Mouse (Mus musculus) CH12.LX (cell line): ENCODE data around the gene Zfp36. TPM values are rescaled to one million over a fixed set of nuclear protein-coding genes. Genes with fewer than 3 reads are reported as not detected.

ENCODE experiments used
- DNase-seq: peaks from one replicate; pipeline ENCODE4 v3.0.0-alpha.2; 2013; ENCODE audit errors: extremely low read depth
- H3K27ac ChIP-seq: 2 replicates; pipeline ENCODE4 v1.5.1; 2012; ENCODE audit warnings: low read depth, mild to moderate bottlenecking, control low read depth, moderate library complexity; ENCODE audit not compliant: insufficient read depth
- H3K27me3 ChIP-seq: replicated peaks from 2 replicates; pipeline ENCODE3; 2012; ENCODE audit warnings: inconsistent platforms
- H3K36me3 ChIP-seq, 2 experiments: replicated peaks in 1 of 2; 2 replicates each; pipeline versions ENCODE3 to v1.6.1; 2012; ENCODE audit warnings: inconsistent platforms in 1 of 2, low read length in 1 of 2, mild to moderate bottlenecking in 1 of 2, mixed read lengths in 1 of 2, moderate library complexity in 1 of 2; ENCODE audit not compliant: control insufficient read depth in 1 of 2, insufficient read depth in 1 of 2
- H3K4me1 ChIP-seq, 2 experiments: 2 replicates each; pipeline ENCODE4 v1.6.1; 2012; ENCODE audit warnings: inconsistent platforms in 1 of 2, moderate library complexity in 1 of 2; ENCODE audit not compliant: insufficient read depth in 2 of 2, control insufficient read depth in 1 of 2
- H3K4me2 ChIP-seq: 2 replicates; pipeline ENCODE4 v1.6.1; 2012; ENCODE audit warnings: low read depth, mild to moderate bottlenecking, control low read depth; ENCODE audit not compliant: poor library complexity, insufficient read depth, severe bottlenecking
- H3K4me3 ChIP-seq, 3 experiments: fragments of 150-350 bp in 1 of 3; sonication (generic) in 1 of 3; replicated peaks in 1 of 3; 2 replicates each; pipeline versions ENCODE3 to v1.5.1; 2011 to 2012; ENCODE audit warnings: low read depth in 2 of 3, low read length in 2 of 3, mild to moderate bottlenecking in 2 of 3, moderate library complexity in 2 of 3, control low read depth in 1 of 3, improper control_type of control experiment in 1 of 3, inconsistent platforms in 1 of 3, mixed read lengths in 1 of 3; ENCODE audit not compliant: poor library complexity in 1 of 3
- H3K79me2 ChIP-seq: replicated peaks from 2 replicates; pipeline ENCODE4 v1.6.1; 2012; ENCODE audit warnings: mild to moderate bottlenecking, moderate library complexity; ENCODE audit not compliant: control insufficient read depth, poor library complexity, insufficient read depth, severe bottlenecking; ENCODE audit errors: extremely low read depth
- H3K9ac ChIP-seq: 2 replicates; pipeline ENCODE4 v1.6.1; 2012; ENCODE audit warnings: low read depth, mild to moderate bottlenecking, control low read depth, moderate library complexity; ENCODE audit not compliant: insufficient read depth
- H3K9me3 ChIP-seq: replicated peaks from 2 replicates; pipeline ENCODE3; 2012; ENCODE audit warnings: low read length, inconsistent platforms, mixed read lengths
- BHLHE40 ChIP-seq: IDR thresholded peaks from 2 replicates; pipeline ENCODE4 v1.6.1; 2011; ENCODE audit warnings: mild to moderate bottlenecking, low read depth, low read length, improper control_type of control experiment
- CHD2 ChIP-seq: IDR thresholded peaks from 2 replicates; pipeline ENCODE4 v1.6.1; 2011; ENCODE audit warnings: low read length, improper control_type of control experiment
- ELF1 ChIP-seq: IDR thresholded peaks from 2 replicates; pipeline ENCODE4 v1.6.1; 2014; ENCODE audit warnings: low read depth, mild to moderate bottlenecking, inconsistent platforms, low read length, improper control_type of control experiment
- IRF4 ChIP-seq: IDR thresholded peaks from 2 replicates; pipeline ENCODE4 v1.6.1; 2014; ENCODE audit warnings: low read depth, mild to moderate bottlenecking, inconsistent platforms, low read length, improper control_type of control experiment
- MAZ ChIP-seq: IDR thresholded peaks from 2 replicates; pipeline ENCODE4 v1.6.1; 2012; ENCODE audit warnings: low read depth, mild to moderate bottlenecking, inconsistent platforms, low read length, improper control_type of control experiment, moderate library complexity
- MEF2A ChIP-seq: IDR thresholded peaks from 2 replicates; pipeline ENCODE4 v1.6.1; 2014; ENCODE audit warnings: low read depth, mild to moderate bottlenecking, inconsistent platforms, low read length, improper control_type of control experiment, borderline replicate concordance
- PAX5 ChIP-seq: IDR thresholded peaks from 2 replicates; pipeline ENCODE4 v1.6.1; 2012; ENCODE audit warnings: low read length, inconsistent platforms, mixed read lengths
- POLR2A ChIP-seq: IDR thresholded peaks from 2 replicates; pipeline ENCODE4 v1.6.1; 2011; ENCODE audit warnings: low read depth, mild to moderate bottlenecking, improper control_type of control experiment, low read length
- SIN3A ChIP-seq: IDR thresholded peaks from 2 replicates; pipeline ENCODE4 v1.6.1; 2012; ENCODE audit warnings: low read length, improper control_type of control experiment, inconsistent platforms
- SMC3 ChIP-seq: IDR thresholded peaks from 2 replicates; pipeline ENCODE4 v1.6.1; 2011; ENCODE audit warnings: low read depth, low read length, improper control_type of control experiment
- TCF12 ChIP-seq: IDR thresholded peaks from 2 replicates; pipeline ENCODE4 v1.6.1; 2014; ENCODE audit warnings: low read depth, mild to moderate bottlenecking, inconsistent platforms, low read length, improper control_type of control experiment
- ZKSCAN1 ChIP-seq: IDR thresholded peaks from 2 replicates; pipeline ENCODE4 v1.6.1; 2012; ENCODE audit warnings: low read depth, inconsistent platforms, low read length, improper control_type of control experiment, borderline replicate concordance
- ZMIZ1 ChIP-seq: IDR thresholded peaks from 2 replicates; pipeline ENCODE4 v1.6.1; 2012; ENCODE audit warnings: low read depth, mild to moderate bottlenecking, inconsistent platforms, low read length, improper control_type of control experiment
- ZNF384 ChIP-seq: IDR thresholded peaks from 2 replicates; pipeline ENCODE4 v1.6.1; 2012; ENCODE audit warnings: low read depth, low read length, improper control_type of control experiment, inconsistent platforms
- dilution Hi-C: fragments of 300-500 bp; cut with MboI; formaldehyde crosslinking; loops from 2 replicates; pipeline ENCODE4 v1.14.3; 2020; ENCODE audit warnings: low sequenced_read_pairs; ENCODE audit not compliant: extremely low pct_unique_long_range_greater_than_20kb, extremely low pct_ligation_motif_present
- in situ Hi-C: fragments of 300-500 bp; cut with MboI; formaldehyde crosslinking; loops from 3 replicates; pipeline ENCODE4 v1.14.3; 2019; ENCODE audit warnings: low sequenced_read_pairs, low pct_ligation_motif_present, low pct_unique_long_range_greater_than_20kb, mixed read lengths
- polyA plus RNA-seq: library from polyadenylated mRNA; unstranded; fragments of >175 nt; gene quantifications from 2 replicates; pipeline ENCODE4 v1.2.1, GENCODE M21; 2012; ENCODE audit warnings: low read depth; ENCODE audit not compliant: insufficient read length
- total RNA-seq, 2 experiments: library from RNA; depleted of rRNA; stranded (reverse); fragments of 300-350 nt in 1 of 2; fragments of >200 nt in 1 of 2; gene quantifications; 2 replicates each; pipeline ENCODE4 v1.2.3; 2012 to 2014

Zfp36 gene
- total and polyA plus RNA-seq, 3 experiments = 1.9 to 9.9 (median 2.8) TPM

DNA sequence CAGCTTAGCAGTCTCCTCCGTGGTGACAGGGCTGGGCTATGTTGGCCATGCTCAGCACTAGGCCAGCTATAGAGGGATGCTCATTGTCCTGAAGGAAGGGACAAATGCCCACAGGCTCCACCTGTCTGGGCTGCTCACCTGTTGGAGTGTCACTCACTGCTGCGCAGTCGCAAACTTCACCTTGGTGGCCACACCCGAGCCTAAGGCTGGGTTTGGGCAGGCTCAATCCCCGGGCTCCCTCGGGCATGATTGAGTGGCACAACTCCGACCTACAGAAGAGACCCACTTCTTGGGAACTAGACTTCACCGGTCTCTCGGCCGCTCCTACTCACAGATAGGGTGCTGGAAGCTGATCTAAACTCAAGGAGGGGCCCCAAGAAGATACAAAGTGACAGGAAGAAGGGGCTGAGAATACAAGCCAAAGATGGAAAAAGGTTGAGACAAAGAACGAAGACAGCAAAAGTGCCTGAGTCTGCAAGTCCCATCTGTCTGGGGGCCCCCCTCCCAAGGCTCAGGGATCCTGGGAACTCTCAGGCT lies 9.0 kb downstream of the Zfp36 start:
- Histone ChIP-seq H3K27ac (no peak overlapping the region), H3K36me3 (peaks cover 0 to 33% of the 10 kb centered on the region in 2 experiments)

DNA sequence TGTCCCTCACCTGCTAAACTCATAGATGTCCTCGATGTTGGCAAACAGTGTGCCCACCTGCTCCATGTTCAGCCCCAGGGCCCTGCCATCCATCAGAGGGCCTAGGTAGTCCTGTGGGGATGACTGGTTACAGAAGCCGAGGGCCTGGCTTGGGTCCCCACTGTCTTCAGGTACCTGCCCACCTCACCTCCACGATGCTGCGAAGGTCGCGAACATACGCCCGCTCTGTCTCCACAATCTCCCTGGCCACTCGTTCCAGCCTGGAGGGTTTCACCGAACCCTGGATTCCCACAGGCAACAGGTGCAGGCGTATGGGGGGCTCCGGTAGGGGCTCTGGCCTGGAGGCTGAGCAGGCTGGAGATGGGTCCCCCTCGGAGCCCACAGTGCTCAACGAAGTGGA lies 10.0 kb downstream of the Zfp36 start:
- peaks cover 7 to 27% of the 10 kb centered on the region in 2 experiments for H3K4me1 ChIP-seq
- H3K9me3 ChIP-seq = no peaks in the 10 kb centered on the region
- peaks cover 0 to 33% of the 10 kb centered on the region in 2 experiments for H3K36me3 ChIP-seq
- H3K79me2 ChIP-seq = no peaks in the 10 kb centered on the region
- no peak overlapping the region for H3K27ac ChIP-seq
- H3K9ac ChIP-seq = no peak overlapping the region
- H3K4me3 ChIP-seq = no peak overlapping the region
- TF ChIP-seq BHLHE40 (no peak), MAZ (no peak), ELF1 (no peak), MEF2A (no peak), PAX5 (no peak), IRF4 (no peak)
- H3K4me2 ChIP-seq = no peak overlapping the region
- dilution Hi-C loops = no loop called here
- no peaks in the 10 kb centered on the region for H3K27me3 ChIP-seq
- in situ Hi-C loops = no loop called here
- DNase-seq = no peak

More for the DNA sequence above, 9.0 kb downstream of the Zfp36 start:
- Histone ChIP-seq H3K9me3 (no peaks in the 10 kb centered on the region), H3K4me1 (peaks cover 5 to 26% of the 10 kb centered on the region in 2 experiments), H3K9ac (peak overlapping the region; percentile 83; the same call in 1 of the 2 replicates)
- dilution Hi-C loops = no loop called here
- DNase-seq = no peak
- TF ChIP-seq POLR2A (no peak), ZKSCAN1 (no peak), MAZ (peak; percentile 52; the same call in 1 of the 2 replicates), MEF2A (peak; percentile 51; the same call in 1 of the 2 replicates), SIN3A (peak; percentile 21; the same call in 1 of the 2 replicates), TCF12 (0 out of 2 replicates have a peak, but pooled peaks have one; percentile 19)
- TF ChIP-seq, all 38 proteins: peak for 4
- H3K27me3 ChIP-seq = no peaks in the 10 kb centered on the region
- in situ Hi-C loops = no loop called here
- peak overlapping the region; percentile 86 for H3K4me2 ChIP-seq
- H3K4me3 ChIP-seq = peak overlapping the region; percentile 46 to 70 (median 70)
- H3K79me2 ChIP-seq = no peaks in the 10 kb centered on the region

DNA sequence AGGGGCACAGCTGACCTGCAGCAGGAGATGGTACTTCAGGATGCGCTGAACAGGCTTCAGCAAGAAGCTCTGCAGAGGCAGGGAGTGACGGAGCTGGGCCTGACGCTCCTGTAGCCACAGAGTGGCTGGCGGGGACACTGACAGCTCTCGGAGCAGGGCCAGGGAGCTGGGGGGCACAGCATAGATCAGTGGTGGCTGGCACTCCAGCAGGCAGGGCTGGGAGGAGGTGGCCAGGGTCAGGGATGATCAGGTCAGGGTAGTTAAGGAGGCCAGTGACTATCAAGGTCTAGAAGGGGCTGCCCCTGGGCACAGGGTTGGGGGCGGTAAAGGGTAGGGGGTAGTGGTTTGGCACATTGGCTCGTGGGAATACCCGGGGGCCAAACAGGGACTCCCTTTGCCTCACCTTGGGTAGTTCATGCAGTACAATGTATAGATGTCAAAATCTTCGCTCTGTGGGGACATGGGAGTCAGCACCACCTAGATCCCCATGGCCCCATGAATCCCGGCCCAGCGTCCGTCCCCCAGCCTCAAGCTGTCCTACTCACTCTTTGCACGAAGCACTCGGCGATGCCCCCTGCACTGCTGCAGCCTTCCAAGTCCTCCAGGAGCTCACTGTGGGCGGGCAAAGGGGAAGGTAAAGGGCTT lies 11.7 kb downstream of the Zfp36 start:
- in situ Hi-C loops = no loop called here
- no peak overlapping the region for H3K9ac ChIP-seq
- no peak overlapping the region for H3K4me2 ChIP-seq
- H3K4me3 ChIP-seq = no peak overlapping the region
- peaks cover 0 to 44% of the 10 kb centered on the region in 2 experiments for H3K36me3 ChIP-seq
- no peak for DNase-seq
- TF ChIP-seq CHD2 = no peak
- TF ChIP-seq ZKSCAN1 = no peak
- TF ChIP-seq ZMIZ1 = no peak
- no peak for TF ChIP-seq SMC3
- no peak for TF ChIP-seq ZNF384
- no peaks in the 10 kb centered on the region for H3K79me2 ChIP-seq
- dilution Hi-C loops = no loop called here
- no peak overlapping the region for H3K27ac ChIP-seq
- no peaks in the 10 kb centered on the region for H3K27me3 ChIP-seq
- peaks cover 7 to 15% of the 10 kb centered on the region in 2 experiments for H3K4me1 ChIP-seq
- H3K9me3 ChIP-seq = no peaks in the 10 kb centered on the region
